Mouse (Mus musculus) CH12.LX (cell line): ENCODE data around the gene Arhgef28.

Experiments
- CTCF ChIP-seq, 2 experiments: IDR thresholded peaks in 1 of 2; conservative IDR thresholded peaks in 1 of 2; 2 replicates each; pipeline ENCODE4 v1.5.1; 2011 to 2012; ENCODE audit warnings: low read depth in 2 of 2, low read length in 2 of 2, improper control_type of control experiment in 1 of 2, inconsistent platforms in 1 of 2, mild to moderate bottlenecking in 1 of 2, moderate library complexity in 1 of 2
- ETS1 ChIP-seq: conservative IDR thresholded peaks from 2 replicates; pipeline ENCODE4 v1.6.1; 2012; ENCODE audit warnings: low read depth, mild to moderate bottlenecking, inconsistent platforms, low read length, improper control_type of control experiment, moderate library complexity
- GABPA ChIP-seq: IDR thresholded peaks from 2 replicates; pipeline ENCODE4 v1.6.1; 2012; ENCODE audit warnings: low read depth, low read length, improper control_type of control experiment, inconsistent platforms; ENCODE audit not compliant: insufficient replicate concordance
- MAFK ChIP-seq: IDR thresholded peaks from 2 replicates; pipeline ENCODE4 v1.6.1; 2011; ENCODE audit warnings: low read length, improper control_type of control experiment; ENCODE audit not compliant: insufficient replicate concordance
- MAX ChIP-seq: IDR thresholded peaks from 2 replicates; pipeline ENCODE4 v1.6.1; 2011; ENCODE audit warnings: low read length, improper control_type of control experiment
- PAX5 ChIP-seq: IDR thresholded peaks from 2 replicates; pipeline ENCODE4 v1.6.1; 2012; ENCODE audit warnings: low read length, inconsistent platforms, mixed read lengths
- POLR2A ChIP-seq: IDR thresholded peaks from 2 replicates; pipeline ENCODE4 v1.6.1; 2011; ENCODE audit warnings: low read depth, mild to moderate bottlenecking, improper control_type of control experiment, low read length
- POLR2AphosphoS2 ChIP-seq: IDR thresholded peaks from 2 replicates; pipeline ENCODE4 v1.6.1; 2011; ENCODE audit warnings: low read depth, low read length, improper control_type of control experiment
- TBP ChIP-seq: conservative IDR thresholded peaks from 2 replicates; pipeline ENCODE4 v1.6.1; 2011; ENCODE audit warnings: low read depth, low read length, improper control_type of control experiment
- TCF12 ChIP-seq: IDR thresholded peaks from 2 replicates; pipeline ENCODE4 v1.6.1; 2014; ENCODE audit warnings: low read depth, mild to moderate bottlenecking, inconsistent platforms, low read length, improper control_type of control experiment
- ZKSCAN1 ChIP-seq: IDR thresholded peaks from 2 replicates; pipeline ENCODE4 v1.6.1; 2012; ENCODE audit warnings: low read depth, inconsistent platforms, low read length, improper control_type of control experiment, borderline replicate concordance

GRCm38 (mm10) chr13:98210137-98210536 is 3.9 kb upstream of the Arhgef28 start:
- TF ChIP-seq CTCF (conservative IDR thresholded peaks at IDR 0.05 in 1 of 2, IDR thresholded peaks at IDR 0.05 in 1 of 2; ENCODE audit: low read depth in 2 of 2, low read length in 2 of 2): no peak
- no peak for TF ChIP-seq POLR2AphosphoS2
- TF ChIP-seq TBP: no peak
- no peak for TF ChIP-seq POLR2A
- no peak for TF ChIP-seq PAX5
- no peak for TF ChIP-seq TCF12
- no peak for TF ChIP-seq ZKSCAN1
- TF ChIP-seq ETS1: no peak
- TF ChIP-seq MAFK: no peak
- TF ChIP-seq MAX: no peak
- TF ChIP-seq GABPA: no peak
